Mouse (Mus musculus) right cerebral cortex, postnatal 25 days (tissue): ENCODE data around the gene St5.

Source experiments
- DNase-seq: peaks from one replicate; pipeline ENCODE4 v3.0.0; 2022

The St5 gene

GRCm38 (mm10) chr7:109524442-109524744, 179.0 kb downstream of the St5 start:
- DNase-seq, result no peak

DNA sequence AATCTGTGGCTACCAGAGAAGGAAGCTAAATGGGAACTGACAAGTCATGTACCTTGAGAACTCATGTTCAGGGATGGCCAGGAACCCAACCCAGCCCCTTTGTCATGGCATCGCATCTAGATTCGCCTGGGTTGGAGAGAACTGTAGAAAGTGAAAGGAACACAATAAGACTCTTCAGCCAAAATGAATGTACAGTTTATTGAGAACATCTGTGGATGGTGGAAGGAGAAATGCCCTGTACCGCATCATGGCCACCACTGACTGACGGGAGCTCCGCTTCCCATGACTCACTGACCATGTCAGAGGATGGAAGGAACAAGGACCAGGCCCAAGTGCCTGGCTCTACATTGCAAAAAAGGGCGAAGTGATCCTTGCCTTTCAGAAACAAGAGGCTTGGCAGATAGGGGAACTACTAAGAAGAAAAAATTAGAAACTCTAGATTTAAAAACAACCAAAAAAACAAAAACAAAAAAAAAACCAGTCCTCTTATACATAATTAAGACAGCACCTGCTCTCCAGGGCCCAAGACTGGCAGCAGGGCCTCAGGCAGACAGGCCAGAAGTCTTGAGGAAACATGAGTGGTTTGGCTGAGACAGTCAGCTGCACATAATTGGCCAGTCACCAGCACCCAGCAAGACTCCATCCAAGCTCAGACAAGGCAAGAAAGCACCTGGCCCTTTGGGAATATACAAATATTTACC, 179.5 kb downstream of the St5 start:
- no peak for DNase-seq

GRCm38 (mm10) chr7:109523304-109523703, 180.1 kb downstream of the St5 start:
- DNase-seq, result no peak

DNA sequence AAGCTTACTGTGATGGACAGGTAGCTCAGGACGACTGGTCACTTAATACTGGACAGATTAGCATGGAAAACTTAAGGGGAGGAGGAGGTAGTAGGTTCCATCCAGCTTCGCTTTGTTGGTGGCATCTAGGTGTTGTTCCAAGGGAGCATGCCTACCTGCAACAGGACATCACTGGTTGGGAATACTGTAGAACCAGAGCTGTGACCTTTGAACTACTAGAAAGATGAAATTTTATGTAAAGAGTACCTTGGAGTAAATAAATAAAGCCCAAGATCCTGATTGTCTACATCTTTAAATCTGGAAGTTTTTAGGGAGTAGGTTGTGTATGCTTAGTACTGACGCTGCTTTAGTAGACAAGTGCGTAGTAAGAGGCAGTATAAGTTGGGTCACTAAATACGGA, 181.3 kb downstream of the St5 start:
- no peak for DNase-seq

- no peak for DNase-seq
Measured at GRCm38 (mm10) chr7:109519936-109520335, 183.5 kb downstream of the St5 start.

GRCm38 (mm10) chr7:109518838-109519696, 184.3 kb downstream of the St5 start, which contains the start of gene Rpl27a:
Gene Rpl27a (plus strand): TSS chr7:109519147.
- DNase-seq, result peak; percentile 99

- DNase-seq, result no peak
Measured at GRCm38 (mm10) chr7:109518036-109518681, 185.2 kb downstream of the St5 start.

DNA sequence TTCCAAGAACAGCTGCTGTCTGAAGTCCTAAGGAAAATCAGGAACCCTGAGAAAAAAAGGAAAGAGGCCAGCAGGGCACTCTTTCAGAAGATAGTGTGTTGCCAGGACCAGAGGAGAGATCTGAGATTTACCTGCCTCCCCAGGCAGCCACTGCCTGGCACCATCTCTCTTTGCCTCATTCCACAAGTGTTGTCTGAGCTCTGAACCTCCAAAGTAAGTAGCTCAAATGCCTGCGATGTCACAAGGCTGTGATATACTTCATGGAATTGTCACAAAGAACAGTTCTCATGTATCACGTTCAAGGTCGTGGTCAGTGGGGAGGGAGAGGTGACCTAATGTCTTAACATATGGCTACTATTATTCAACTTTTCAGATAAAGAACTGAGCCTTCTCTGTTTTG, 186.9 kb downstream of the St5 start:
- DNase-seq, result no peak

DNA sequence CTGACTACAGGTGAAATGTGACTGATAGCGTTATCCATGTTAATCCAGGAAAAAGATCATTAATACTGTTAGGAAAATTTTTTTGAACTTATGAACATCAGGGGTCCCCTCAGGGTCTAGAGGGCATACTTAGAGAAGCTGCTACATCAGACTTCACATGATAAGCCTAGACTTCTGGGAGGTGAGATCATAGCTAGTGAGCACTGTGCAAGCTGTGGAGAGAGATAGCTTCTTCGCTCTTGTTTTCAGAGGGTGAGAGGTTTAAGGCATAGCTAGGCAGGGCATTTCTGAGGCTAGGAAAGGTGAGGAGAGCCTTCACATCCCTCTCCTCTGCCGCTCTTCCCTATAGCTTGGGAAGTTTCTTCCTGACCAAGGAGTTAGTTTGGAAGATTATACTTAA, 191.6 kb downstream of the St5 start:
- DNase-seq, result no peak

- DNase-seq, result no peak
Measured at GRCm38 (mm10) chr7:109510799-109511198, 192.6 kb downstream of the St5 start.

GRCm38 (mm10) chr7:109508034-109508433, 195.4 kb downstream of the St5 start, which contains the start of gene Trim66:
Gene Trim66 (minus strand): TSS chr7:109508134.
- DNase-seq, result no peak

GRCm38 (mm10) chr7:109507572-109507971, 195.8 kb downstream of the St5 start:
- DNase-seq, result no peak

DNA sequence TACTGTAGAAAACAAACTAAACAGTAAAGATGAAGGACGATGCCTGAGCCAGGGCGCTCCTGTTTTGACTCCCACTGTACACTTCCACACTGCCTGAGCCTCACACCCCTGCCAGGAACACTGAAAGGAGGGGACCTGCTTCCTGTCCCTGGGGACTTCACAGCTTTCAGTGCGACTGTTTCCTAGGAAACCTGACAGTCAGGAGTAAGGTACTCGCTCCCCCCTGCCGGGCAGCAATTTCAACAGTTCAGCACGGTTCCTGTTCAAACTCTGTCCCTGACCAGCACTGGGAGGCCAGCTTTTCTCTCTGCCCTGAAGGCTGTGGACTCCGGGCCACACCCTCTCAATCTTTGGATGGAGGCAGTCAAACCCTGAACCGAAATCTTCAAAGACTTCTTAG, 196.3 kb downstream of the St5 start:
- no peak for DNase-seq

DNA sequence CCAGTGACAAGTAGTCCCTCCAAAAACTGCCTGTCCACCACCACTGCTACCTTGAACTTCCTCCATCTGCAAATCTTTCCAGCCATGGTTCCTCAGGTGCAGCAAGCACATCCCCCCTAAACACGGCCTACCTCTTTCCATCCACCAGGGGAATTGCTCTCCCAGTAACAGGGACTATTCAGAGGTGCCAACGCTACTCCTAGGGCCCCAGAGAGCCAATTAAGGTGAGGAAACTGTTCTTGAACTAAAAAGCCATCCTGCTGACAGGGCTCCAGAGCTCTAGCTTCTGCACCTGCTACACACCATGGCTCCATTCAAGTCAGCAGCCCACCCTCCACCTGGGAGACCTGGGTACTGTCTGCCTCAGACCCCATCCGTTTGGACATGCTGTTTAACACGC, 205.9 kb downstream of the St5 start:
- DNase-seq, result no peak

GRCm38 (mm10) chr7:109493319-109494316, 209.8 kb downstream of the St5 start:
- peak; percentile 57 for DNase-seq

DNA sequence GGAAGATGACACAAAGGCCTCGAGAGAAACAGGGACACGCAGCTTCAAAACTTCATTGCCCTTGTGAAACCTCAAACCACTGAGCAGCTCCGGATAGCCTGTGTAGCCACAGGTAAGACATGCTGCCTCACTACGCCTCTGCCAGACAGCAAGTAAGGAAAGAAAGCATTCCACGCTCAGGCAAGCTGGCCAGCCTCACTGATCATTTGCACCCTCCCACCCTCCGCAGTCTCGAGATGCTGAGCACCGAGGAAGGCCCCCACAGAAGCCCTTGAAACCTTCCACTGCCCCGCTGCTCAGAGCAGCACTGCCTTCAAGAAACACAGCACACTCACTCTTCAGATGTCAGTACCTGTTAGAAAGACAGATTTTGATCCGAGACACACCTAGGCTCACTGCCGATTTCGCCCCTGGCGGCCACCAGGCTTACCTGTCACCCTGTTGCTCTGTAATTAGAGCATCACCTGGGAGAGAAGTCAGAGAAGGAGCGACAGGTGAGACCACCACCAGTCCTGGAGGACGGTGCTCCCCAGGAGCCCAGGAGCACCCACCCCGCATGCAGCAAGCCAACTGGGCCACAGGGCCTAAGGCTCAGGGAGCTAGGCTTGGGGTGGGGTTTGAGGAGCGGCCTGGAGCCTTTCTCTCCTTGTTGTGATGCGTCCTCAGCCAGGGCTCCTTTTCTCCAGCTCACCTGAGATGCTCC, 210.6 kb downstream of the St5 start:
- DNase-seq, result peak; percentile 36

GRCm38 (mm10) chr7:109484221-109484620, 219.2 kb downstream of the St5 start:
- no peak for DNase-seq

- DNase-seq, result no peak
Measured at GRCm38 (mm10) chr7:109480765-109481197, 222.6 kb downstream of the St5 start.

DNA sequence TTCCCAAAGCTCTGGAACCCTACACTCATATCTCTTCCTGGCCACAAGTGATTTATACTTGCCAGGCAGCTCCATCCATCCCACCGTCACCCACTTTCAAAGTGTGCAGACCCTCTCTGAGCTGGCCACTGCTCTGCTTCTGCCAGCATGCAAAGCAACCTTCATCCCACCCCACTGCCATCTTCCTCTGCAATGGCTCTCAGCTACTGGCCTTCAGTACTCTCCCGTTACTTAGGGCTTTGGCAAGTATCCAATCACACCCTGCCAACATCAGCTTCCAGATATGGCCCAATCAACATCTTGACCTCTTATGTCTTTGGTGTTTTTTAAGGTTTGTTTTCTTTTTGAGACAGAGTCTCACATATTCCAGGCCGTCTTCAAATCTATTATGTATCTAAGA, 225.5 kb downstream of the St5 start:
- no peak for DNase-seq
